Mouse (Mus musculus) CH12F3 (cell line): Measurements from ENCODE around the gene Cracr2b.

Experiments
- in situ Hi-C: fragments of 300-500 bp; cut with MboI; formaldehyde crosslinking; loops from 2 replicates; pipeline ENCODE4 v1.14.3; 2020; ENCODE audit warnings: low sequenced_read_pairs

The Cracr2b gene

DNA sequence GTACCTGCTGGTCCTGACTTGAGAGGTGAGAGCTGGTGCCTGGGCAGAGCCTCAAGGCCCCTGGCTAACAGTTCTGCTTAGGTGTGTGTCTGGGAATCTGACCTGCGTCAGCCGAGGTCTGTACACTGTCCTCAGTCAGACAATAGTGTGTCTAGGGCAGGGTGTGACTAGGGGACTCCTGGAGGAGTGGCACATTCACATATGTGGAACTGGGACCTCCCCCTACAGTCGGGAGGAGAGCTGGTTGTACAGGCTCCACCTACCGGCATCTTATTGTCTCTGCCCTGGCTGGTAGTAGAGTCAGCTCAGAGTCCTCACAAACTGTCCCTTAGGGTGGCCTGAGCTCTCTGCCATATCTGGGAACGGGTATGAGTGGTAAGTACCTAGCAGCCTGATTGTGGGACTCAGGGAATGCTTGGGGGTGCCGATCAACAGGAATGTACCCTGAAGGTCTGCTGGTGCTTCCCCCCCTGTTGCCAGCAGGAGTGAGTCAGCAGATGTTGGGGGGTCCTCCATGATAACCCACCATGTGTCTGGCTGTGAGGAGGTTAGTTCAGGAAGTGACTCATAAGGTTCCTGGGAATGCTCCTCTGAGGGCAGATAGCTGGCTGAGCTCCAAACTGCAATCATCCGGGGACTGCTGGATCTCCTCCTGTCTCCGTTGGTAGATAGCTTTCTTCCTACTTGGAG is 7.8 kb downstream of the Cracr2b start:
- in situ Hi-C loops: no loop called here

DNA sequence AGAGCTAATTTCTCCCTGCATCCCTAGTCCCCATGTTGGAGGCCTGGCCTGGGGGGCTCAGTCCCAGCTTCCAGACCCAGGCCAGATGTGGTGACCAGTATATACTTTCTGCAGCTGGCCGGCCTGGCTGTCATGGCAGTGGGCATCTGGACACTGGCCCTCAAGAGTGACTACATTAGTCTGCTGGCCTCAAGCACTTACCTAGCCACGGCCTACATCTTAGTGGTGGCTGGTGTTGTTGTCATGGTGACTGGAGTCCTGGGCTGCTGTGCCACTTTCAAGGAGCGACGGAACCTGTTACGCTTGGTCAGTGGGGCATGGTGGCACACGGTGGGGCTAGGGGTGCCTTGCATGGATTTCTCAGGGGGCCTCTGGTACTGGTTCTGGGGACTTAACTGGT is 8.5 kb downstream of the Cracr2b start:
- in situ Hi-C loops: no loop called here

- in situ Hi-C loops: no loop called here
Observed at GRCm38 (mm10) chr7:141469901-141470636, 9.2 kb downstream of the Cracr2b start.

DNA sequence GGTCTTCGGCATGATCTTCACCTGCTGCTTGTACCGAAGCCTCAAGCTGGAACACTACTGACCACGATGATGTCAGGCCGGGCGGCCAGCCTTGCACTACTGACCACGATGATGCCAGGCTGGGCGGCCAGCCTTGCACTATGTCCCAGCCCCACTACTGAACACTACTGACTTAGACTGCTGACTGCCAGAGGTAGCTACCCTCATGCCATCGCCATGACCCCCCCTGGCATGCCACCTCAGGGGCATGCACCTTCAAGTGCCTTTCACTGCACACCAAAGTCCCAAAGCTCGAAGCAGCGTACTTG is 9.7 kb downstream of the Cracr2b start:
- in situ Hi-C loops: no loop called here

GRCm38 (mm10) chr7:141471236-141471635 is 10.3 kb downstream of the Cracr2b start:
- in situ Hi-C loops: no loop called here

DNA sequence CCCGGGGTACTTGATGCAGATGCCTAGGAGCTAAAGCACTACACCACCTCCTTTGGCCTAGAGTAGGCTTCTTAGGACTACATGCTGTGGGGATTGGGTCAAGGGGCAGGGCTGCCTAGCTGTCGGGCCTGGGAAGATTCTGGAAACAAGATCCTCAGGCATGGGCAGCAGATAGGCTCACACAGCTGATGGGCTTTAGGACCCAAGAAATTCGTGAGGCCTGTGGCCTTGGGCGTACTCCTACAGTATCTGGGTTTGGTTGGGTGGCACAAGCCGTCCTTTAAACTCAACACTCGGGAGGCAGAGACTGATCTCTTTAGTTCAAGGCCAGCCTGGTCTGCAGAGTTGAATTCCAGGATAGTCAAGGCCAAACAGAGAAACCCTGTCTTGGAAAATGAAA is 11.3 kb downstream of the Cracr2b start:
- in situ Hi-C loops: no loop called here

DNA sequence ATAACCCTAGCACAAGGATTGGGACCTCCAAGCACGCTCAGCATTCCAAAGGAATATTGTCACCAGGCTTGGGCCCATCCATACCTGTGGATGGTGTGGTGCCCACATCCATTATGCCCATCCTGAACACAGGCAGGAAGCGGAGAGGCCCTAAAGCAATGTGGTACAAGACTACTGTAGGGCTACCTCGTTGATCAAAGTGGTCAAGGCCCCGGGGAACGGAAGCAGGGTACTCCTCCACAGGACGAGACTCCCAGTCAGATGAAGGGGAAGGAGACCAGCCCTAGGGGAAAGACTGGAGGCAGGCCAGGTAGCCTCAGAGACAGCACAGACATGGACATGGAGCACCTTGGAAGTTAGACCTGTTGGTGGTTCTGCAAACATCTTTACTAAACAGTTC is 11.9 kb downstream of the Cracr2b start:
- in situ Hi-C loops: no loop called here

GRCm38 (mm10) chr7:141474160-141474559 is 13.3 kb downstream of the Cracr2b start:
- in situ Hi-C loops: no loop called here

- in situ Hi-C loops: no loop called here
Observed at GRCm38 (mm10) chr7:141475011-141475804, 14.3 kb downstream of the Cracr2b start, which contains the start of the genes Polr2l and Tspan4. Gene Polr2l (minus strand): TSS chr7:141475132. Gene Tspan4 (plus strand): TSS chr7:141475240.

DNA sequence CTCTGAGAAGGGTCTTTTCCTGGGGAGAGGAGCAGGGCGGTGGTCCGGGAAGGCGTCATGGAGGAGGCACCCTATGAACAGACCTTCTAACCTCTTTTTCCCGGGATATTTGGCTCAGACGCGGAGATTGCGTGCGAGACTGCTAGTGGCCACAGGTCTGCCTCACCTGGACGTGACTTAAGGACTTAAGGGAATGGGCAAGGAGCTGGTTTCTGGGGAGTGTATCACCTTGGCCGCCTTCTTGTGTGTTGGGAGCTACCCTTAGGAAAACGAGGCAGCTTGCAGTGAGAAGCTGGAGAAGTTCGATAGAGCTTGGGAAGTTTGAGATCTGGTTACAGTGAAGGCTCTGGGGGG is 14.9 kb downstream of the Cracr2b start:
- in situ Hi-C loops: no loop called here

- in situ Hi-C loops: no loop called here
Observed at GRCm38 (mm10) chr7:141476226-141476980, 15.5 kb downstream of the Cracr2b start.

DNA sequence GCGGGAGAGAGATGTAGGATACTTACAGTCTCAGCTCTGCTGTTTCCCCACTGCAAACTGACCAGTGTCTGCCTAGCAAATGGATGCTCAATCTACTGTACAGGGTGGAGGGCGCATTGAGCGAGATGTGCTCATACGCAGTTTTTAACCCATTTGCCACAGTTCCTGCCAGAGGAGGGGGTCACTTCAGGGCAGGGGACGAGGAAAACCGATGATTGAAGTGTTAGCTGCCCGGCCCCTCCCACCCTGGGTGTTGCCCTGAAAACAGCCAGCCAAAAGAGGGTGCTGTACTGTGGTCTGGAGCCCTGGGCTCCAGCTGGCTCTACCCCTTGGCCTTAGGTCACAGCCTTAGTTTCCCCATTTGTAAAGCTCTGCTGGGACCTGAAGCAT is 16.1 kb downstream of the Cracr2b start:
- in situ Hi-C loops: no loop called here

- in situ Hi-C loops: no loop called here
Observed at GRCm38 (mm10) chr7:141477578-141478269, 16.8 kb downstream of the Cracr2b start.

- in situ Hi-C loops: no loop called here
Observed at GRCm38 (mm10) chr7:141478270-141478748, 17.4 kb downstream of the Cracr2b start.

DNA sequence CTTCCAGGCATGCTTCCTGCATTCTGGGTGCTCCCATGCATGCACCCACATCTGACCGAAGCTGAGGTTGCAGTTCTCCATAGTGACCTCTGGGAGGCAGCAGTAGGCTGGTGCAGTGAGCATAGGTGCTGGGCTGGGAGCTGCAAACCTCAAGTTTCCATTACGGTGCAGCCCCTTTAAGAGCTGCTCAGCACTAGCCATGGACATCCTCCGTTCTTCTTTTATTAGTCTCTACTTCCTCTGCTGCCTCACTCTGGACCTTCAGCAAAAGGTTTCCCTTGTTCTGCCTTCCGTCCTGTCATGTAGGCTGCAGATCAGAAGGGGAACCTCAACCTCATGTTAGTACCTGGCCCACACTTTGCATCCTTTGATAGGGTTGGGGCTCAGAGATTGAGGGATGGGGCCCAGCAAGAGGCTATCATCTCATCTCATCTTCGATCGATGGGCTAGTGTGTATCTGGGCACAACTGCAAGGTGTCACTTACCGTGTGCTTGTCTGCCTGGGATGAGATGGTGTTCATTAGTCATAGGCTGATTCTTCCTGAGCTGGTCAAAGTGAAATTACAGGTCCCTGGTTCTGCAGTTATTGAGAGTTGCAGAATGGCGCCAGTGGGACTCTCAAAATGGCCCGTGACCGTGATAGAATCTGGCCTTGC is 20.1 kb downstream of the Cracr2b start:
- in situ Hi-C loops: no loop called here

- in situ Hi-C loops: no loop called here
Observed at GRCm38 (mm10) chr7:141481498-141482401, 20.9 kb downstream of the Cracr2b start.

DNA sequence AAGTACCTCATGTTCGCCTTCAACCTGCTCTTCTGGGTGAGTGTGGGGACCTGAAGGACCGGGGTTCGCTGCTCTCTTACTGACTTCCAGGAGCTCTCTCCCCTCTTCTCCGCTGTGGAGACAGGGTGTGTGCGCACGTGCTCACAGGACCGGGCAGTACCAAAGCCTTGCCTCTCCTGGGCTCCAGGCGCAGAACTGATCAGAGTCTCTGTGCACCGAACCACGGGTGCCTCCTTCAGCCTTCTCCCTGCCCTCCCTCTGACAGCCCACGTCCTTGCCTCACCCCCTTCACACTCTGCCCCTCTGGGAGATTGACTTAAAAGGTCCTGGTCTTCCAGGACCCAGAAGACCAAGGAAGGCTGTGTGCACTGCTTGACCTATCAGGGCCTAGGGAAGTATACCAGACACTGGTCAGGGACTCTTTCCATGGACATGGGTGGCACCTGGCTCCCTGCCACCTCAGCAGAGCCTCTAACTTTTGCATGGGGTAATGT is 21.7 kb downstream of the Cracr2b start:
- in situ Hi-C loops: no loop called here

DNA sequence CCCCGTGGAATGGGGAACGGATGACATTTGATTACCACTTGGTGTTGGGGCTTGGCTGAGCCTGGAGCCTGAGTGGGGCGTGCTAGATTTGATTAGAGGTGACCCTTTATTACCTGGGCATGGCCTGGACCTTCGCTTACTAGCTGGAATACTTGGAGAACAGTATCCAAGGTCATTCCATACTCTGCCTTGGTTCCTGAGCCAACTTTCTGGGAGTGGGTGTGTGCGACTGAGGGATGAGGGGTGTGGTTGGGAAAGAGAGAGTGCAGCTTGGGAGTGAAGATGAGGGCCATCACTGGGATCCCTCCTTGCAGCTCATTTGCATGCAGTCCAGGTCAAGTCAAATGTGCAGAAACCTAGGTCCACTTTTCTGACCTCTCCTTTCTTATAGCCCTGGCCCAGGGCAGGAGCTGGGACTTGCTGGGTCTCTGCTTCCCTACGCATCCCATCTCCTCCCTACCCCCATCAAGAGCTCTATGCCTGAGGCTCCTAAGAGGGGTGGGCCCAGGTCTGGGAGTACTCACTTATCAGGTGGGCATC is 22.3 kb downstream of the Cracr2b start:
- in situ Hi-C loops: no loop called here
